Mouse (Mus musculus) heart, embryonic 11.5 days (tissue): ENCODE measurements at regions not wholly inside any gene's neighbourhood (a gene's known extent, or its start where the extent isn't known, plus 50 kb on each side); places are given as distances from the start of the nearest gene placed in this dataset.

Experiments
- ATAC-seq: fragments of 200-750 bp; cut with Nextera tagmentation; replicated peaks from 2 replicates; pipeline ENCODE4 v1.8.0; 2017; ENCODE audit warnings: moderate library complexity; ENCODE audit not compliant: insufficient number of reproducible peaks, low FRiP score, low TSS enrichment
- H3K27ac ChIP-seq: fragments of 300-500 bp; sonication (generic); 2 replicates; pipeline ENCODE4 v1.5.1; 2014; ENCODE audit warnings: mild to moderate bottlenecking, low read depth, low read length
- H3K27me3 ChIP-seq: fragments of 300-500 bp; sonication (generic); 2 replicates; pipeline ENCODE4 v1.6.1; 2014; ENCODE audit warnings: mild to moderate bottlenecking, low read length, mixed read lengths; ENCODE audit not compliant: control insufficient read depth, insufficient read depth
- H3K36me3 ChIP-seq: fragments of 300-500 bp; sonication (generic); 2 replicates; pipeline ENCODE4 v1.6.1; 2014; ENCODE audit warnings: mild to moderate bottlenecking, low read length, moderate library complexity, mixed read lengths; ENCODE audit not compliant: control insufficient read depth, insufficient read depth
- H3K4me1 ChIP-seq: fragments of 300-500 bp; sonication (generic); 2 replicates; pipeline ENCODE4 v1.6.1; 2014; ENCODE audit warnings: low read length; ENCODE audit not compliant: control insufficient read depth, insufficient read depth
- H3K4me2 ChIP-seq: fragments of 300-500 bp; sonication (generic); 2 replicates; pipeline ENCODE4 v1.6.1; 2014; ENCODE audit warnings: mild to moderate bottlenecking, moderate library complexity
- H3K4me3 ChIP-seq: fragments of 300-500 bp; sonication (generic); 2 replicates; pipeline ENCODE4 v1.5.1; 2014; ENCODE audit warnings: low read depth, low read length
- H3K9ac ChIP-seq: fragments of 300-500 bp; sonication (generic); 2 replicates; pipeline ENCODE4 v1.6.1; 2014; ENCODE audit warnings: mild to moderate bottlenecking, low read depth, low read length, moderate library complexity
- H3K9me3 ChIP-seq: fragments of 300-500 bp; sonication (generic); replicated peaks from 2 replicates; pipeline ENCODE4 v1.6.1; 2016; ENCODE audit warnings: low read length; ENCODE audit not compliant: control insufficient read depth
- WGBS: fragments of 180-500 bp; shearing (Covaris S2); extraction: QIAGEN DNeasy Blood & Tissue Kit; methylation state at CpG from one replicate; pipeline ENCODE4 v1.1.7; 2014; ENCODE audit not compliant: insufficient replicate concordance; 5-methylcytosine and 5-hydroxymethylcytosine counted together

DNA sequence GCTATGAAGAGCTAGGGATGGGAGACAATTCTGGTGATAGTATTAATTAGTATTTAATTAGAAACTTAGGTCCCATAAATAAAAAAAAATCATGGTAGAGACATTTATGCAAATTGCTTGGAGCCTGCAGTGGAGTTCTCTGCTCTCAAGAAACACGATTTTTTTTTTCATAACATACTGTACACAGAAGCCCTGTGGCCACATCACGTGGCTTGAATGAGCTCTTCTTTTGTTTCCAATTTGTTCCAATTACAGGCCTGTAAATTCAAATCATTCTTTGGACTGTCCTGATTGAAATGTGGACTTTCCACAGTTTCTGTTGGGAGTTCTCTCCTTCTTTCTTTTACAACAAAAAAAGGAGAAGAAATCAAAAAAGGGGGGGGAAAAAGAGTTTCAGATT is 426.7 kb upstream of the Smim15 start:
- Histone ChIP-seq H3K27me3 (0 out of 2 replicates have a peak, but pooled peaks cover 4% of the 10 kb centered on the region), H3K36me3 (no peaks in the 10 kb centered on the region)
- WGBS, result 65% methylated on average over 2 of the region's 2 CpGs

GRCm38 (mm10) chr13:107616775-107617174 is 427.5 kb upstream of the Smim15 start:
- no peak overlapping the region for H3K4me2 ChIP-seq
- H3K9me3 ChIP-seq, result no peaks in the 10 kb centered on the region
- peaks cover 10% of the 10 kb centered on the region for H3K4me1 ChIP-seq
- WGBS, result 78% methylated on average over 4 of the region's 4 CpGs
- no peak overlapping the region for H3K27ac ChIP-seq
- no peak overlapping the region for H3K9ac ChIP-seq
- H3K27me3 ChIP-seq, result no peaks in the 10 kb centered on the region
- no peak overlapping the region for H3K4me3 ChIP-seq
- no peaks in the 10 kb centered on the region for H3K36me3 ChIP-seq
- ATAC-seq, result no peak

More for the DNA sequence above, 426.7 kb upstream of the Smim15 start:
- H3K4me1 ChIP-seq, result peaks cover 10% of the 10 kb centered on the region
- no peak overlapping the region for H3K9ac ChIP-seq
- no peak overlapping the region for H3K4me3 ChIP-seq
- ATAC-seq, result no peak
- no peaks in the 10 kb centered on the region for H3K9me3 ChIP-seq
- H3K4me2 ChIP-seq, result no peak overlapping the region
- no peak overlapping the region for H3K27ac ChIP-seq

GRCm38 (mm10) chr13:107608996-107609503 is 435.2 kb upstream of the Smim15 start:
- ATAC-seq, result no peak
- Histone ChIP-seq H3K4me2 (no peak overlapping the region), H3K9ac (no peak overlapping the region), H3K36me3 (no peaks in the 10 kb centered on the region), H3K9me3 (no peaks in the 10 kb centered on the region), H3K27ac (no peak overlapping the region), H3K27me3 (no peaks in the 10 kb centered on the region), H3K4me1 (no peaks in the 10 kb centered on the region), H3K4me3 (no peak overlapping the region)
- 66% methylated on average over 3 of the region's 3 CpGs for WGBS

GRCm38 (mm10) chr13:107607294-107607693 is 437.0 kb upstream of the Smim15 start:
- Histone ChIP-seq H3K27ac (no peak overlapping the region), H3K9me3 (peaks cover 3% of the 10 kb centered on the region; the same call in 1 of the 2 replicates), H3K27me3 (0 out of 2 replicates have a peak, but pooled peaks cover 3% of the 10 kb centered on the region), H3K9ac (no peak overlapping the region), H3K4me2 (no peak overlapping the region), H3K36me3 (no peaks in the 10 kb centered on the region), H3K4me1 (no peaks in the 10 kb centered on the region), H3K4me3 (no peak overlapping the region)
- ATAC-seq, result no peak; the same call in 1 of the 2 replicates
- 45% methylated on average over 4 of the region's 4 CpGs for WGBS

DNA sequence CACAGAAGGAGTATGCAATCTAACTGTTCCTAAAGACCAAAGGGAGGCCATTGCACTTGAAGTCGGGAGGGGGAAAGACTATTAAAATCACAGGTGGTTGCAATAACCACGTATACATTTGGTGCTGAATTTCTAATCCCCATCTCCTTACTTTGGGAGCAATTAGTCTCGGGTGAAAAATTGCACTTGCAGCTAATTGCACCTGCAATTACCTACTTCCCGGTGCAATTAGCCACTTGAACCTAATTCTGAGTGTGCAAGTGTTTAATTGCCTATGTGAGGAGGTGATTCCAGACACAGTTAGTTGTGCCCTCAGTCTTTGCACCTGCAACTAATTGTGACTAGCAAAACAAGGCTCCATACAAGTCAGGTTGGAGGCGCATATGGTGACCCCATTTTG is 442.1 kb upstream of the Smim15 start:
- Histone ChIP-seq H3K27me3 (0 out of 2 replicates have a peak, but pooled peaks cover 3% of the 10 kb centered on the region), H3K9me3 (peaks cover 3% of the 10 kb centered on the region; the same call in 1 of the 2 replicates), H3K4me3 (no peak overlapping the region), H3K4me1 (peaks cover 7% of the 10 kb centered on the region), H3K4me2 (no peak overlapping the region), H3K36me3 (no peaks in the 10 kb centered on the region), H3K9ac (no peak overlapping the region), H3K27ac (no peak overlapping the region)
- ATAC-seq, result no peak
- 78% methylated on average over 5 of the region's 5 CpGs for WGBS

- Histone ChIP-seq H3K9ac (no peak overlapping the region), H3K9me3 (peaks cover 3% of the 10 kb centered on the region; the same call in 1 of the 2 replicates), H3K27me3 (0 out of 2 replicates have a peak, but pooled peaks cover 3% of the 10 kb centered on the region), H3K4me1 (peaks cover 7% of the 10 kb centered on the region), H3K4me2 (peak overlapping the region; percentile 48), H3K4me3 (no peak overlapping the region), H3K36me3 (no peaks in the 10 kb centered on the region), H3K27ac (no peak overlapping the region)
- 76% methylated on average over 4 of the region's 4 CpGs for WGBS
- no peak for ATAC-seq
These were observed 443.2 kb upstream of the Smim15 start for GRCm38 (mm10) chr13:107601132-107601439.

DNA sequence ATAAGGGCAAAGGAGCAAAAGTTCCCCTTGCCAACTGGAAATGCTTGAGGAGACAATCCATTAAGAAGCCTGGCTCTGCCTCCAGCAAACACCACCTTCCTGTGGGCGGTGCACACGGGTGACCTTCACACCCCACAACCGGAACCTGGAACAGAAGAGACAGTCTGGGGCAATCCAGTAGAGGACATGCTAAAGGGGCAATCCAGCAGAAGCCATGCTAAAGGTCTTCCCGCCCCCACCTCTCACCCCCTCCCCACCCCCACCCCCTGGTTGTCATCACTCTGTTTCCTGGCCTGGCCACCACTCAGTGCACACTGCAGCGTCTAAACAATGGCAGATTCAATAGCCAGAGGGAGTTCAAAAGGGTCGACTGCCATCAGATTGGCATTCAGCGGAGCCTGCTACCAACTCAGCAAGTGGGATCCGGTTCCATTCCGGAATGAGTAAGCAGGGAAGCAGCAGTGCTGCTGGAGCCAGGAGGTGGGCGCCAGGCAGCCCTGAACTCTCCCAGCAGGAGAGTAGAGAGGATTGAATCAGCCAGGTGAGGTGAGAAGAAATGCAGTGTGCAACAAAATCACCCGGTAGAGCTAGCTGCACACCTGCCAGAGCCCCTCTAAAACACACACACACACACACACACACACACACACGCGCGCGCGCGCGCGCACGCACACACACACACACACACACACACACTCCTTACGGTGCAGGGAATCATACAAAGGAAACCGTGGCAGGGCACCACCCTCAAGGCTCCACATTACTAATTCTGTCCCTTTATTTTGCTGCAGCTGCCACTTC is 443.7 kb upstream of the Smim15 start:
- 0 out of 2 replicates have a peak, but pooled peaks cover 3% of the 10 kb centered on the region for H3K27me3 ChIP-seq
- H3K4me3 ChIP-seq, result peak overlapping the region; percentile 24; the same call in 1 of the 2 replicates
- peak; percentile 59; the same call in 1 of the 2 replicates for ATAC-seq
- WGBS, result 32% methylated on average over 21 of the region's 22 CpGs
- H3K9me3 ChIP-seq, result peaks cover 3% of the 10 kb centered on the region; the same call in 1 of the 2 replicates
- peak overlapping the region; percentile 48 for H3K4me2 ChIP-seq
- no peaks in the 10 kb centered on the region for H3K36me3 ChIP-seq
- no peak overlapping the region for H3K9ac ChIP-seq
- H3K27ac ChIP-seq, result no peak overlapping the region
- peaks cover 7% of the 10 kb centered on the region for H3K4me1 ChIP-seq

GRCm38 (mm10) chr13:107599094-107599644 is 445.1 kb upstream of the Smim15 start:
- Histone ChIP-seq H3K4me2 (no peak overlapping the region), H3K27ac (no peak overlapping the region), H3K4me3 (no peak overlapping the region), H3K9me3 (peaks cover 3% of the 10 kb centered on the region; the same call in 1 of the 2 replicates), H3K4me1 (peaks cover 7% of the 10 kb centered on the region), H3K36me3 (no peaks in the 10 kb centered on the region), H3K9ac (no peak overlapping the region), H3K27me3 (0 out of 2 replicates have a peak, but pooled peaks cover 3% of the 10 kb centered on the region)
- 0 out of 2 replicates have a peak, but pooled peaks have one; percentile 44 for ATAC-seq
- WGBS, result 37% methylated on average over 4 of the region's 4 CpGs
